Mouse (Mus musculus) lung, embryonic 14.5 days (tissue): ENCODE measurements around the gene Rps11. TPM values are rescaled to one million over a fixed set of nuclear protein-coding genes. Genes with fewer than 3 reads are reported as not detected.
A peak's percentile ranks its signal among the peaks of the same experiment; 100 is the strongest.
"Not testable (repeated sequence)": the region's sequence is repeated elsewhere in the genome, so short reads cannot be mapped to it uniquely, and the experiment has no call there.

Source experiments
- ATAC-seq: fragments of 200-750 bp; cut with Nextera tagmentation; 2 replicates; pipeline ENCODE4 v1.8.0; 2017; ENCODE audit warnings: mild to moderate bottlenecking, moderate TSS enrichment, moderate library complexity; ENCODE audit not compliant: insufficient read depth
- DNase-seq: peaks from one replicate; pipeline ENCODE4 v3.0.0-alpha.2; 2015
- H3K27ac ChIP-seq: fragments of 300-500 bp; sonication (generic); 2 replicates; pipeline ENCODE4 v1.5.1; 2014; ENCODE audit warnings: low read depth, mild to moderate bottlenecking, moderate library complexity
- H3K27me3 ChIP-seq: fragments of 300-500 bp; sonication (generic); 2 replicates; pipeline ENCODE4 v1.6.1; 2014; ENCODE audit warnings: low read length, control low read depth; ENCODE audit not compliant: insufficient read depth
- H3K36me3 ChIP-seq: fragments of 300-500 bp; sonication (generic); 2 replicates; pipeline ENCODE4 v1.6.1; 2014; ENCODE audit warnings: control low read depth; ENCODE audit not compliant: insufficient read depth
- H3K4me1 ChIP-seq: fragments of 300-500 bp; sonication (generic); 2 replicates; pipeline ENCODE4 v1.6.1; 2014; ENCODE audit warnings: antibody characterized with exemption, control low read depth; ENCODE audit not compliant: insufficient read depth
- H3K4me2 ChIP-seq: fragments of 300-500 bp; sonication (generic); 2 replicates; pipeline ENCODE4 v1.6.1; 2014; ENCODE audit warnings: mild to moderate bottlenecking
- H3K4me3 ChIP-seq: fragments of 300-500 bp; sonication (generic); 2 replicates; pipeline ENCODE4 v1.5.1; 2014; ENCODE audit warnings: low read depth, low read length
- H3K9ac ChIP-seq: fragments of 300-500 bp; sonication (generic); 2 replicates; pipeline ENCODE4 v1.6.1; 2014
- H3K9me3 ChIP-seq: fragments of 300-500 bp; sonication (generic); 2 replicates; pipeline ENCODE4 v1.6.1; 2016; ENCODE audit warnings: low read depth, low read length, control low read depth
- CTCF ChIP-seq: IDR thresholded peaks from 2 replicates; pipeline ENCODE4 v1.5.1; 2016; ENCODE audit warnings: antibody characterized with exemption, low read depth
- WGBS: fragments of 180-500 bp; shearing (Covaris S2); extraction: QIAGEN DNeasy Blood & Tissue Kit; methylation state at CpG from one replicate; pipeline ENCODE4 v1.1.7; 2014; 5-methylcytosine and 5-hydroxymethylcytosine counted together
- polyA plus RNA-seq: library from polyadenylated mRNA; unstranded; fragments of >200 nt; fragmentation: Nextera tagmentation; extraction: Ambion mirVana; gene quantifications from 2 replicates; pipeline ENCODE4 v1.2.1, GENCODE M21; 2014

Gene Rps11
- polyA plus RNA-seq, 1 experiment from 2014 or later, result 1,873 TPM

GRCm38 (mm10) chr7:45121404-45121803 is 2.8 kb downstream of the Rps11 start:
- ATAC-seq (no peak), DNase-seq (peak; percentile 58)
- peaks cover 12% of the 10 kb centered on the region for H3K4me1 ChIP-seq
- no peaks in the 10 kb centered on the region for H3K9me3 ChIP-seq
- TF ChIP-seq CTCF, result no peak
- H3K4me3 ChIP-seq, result no peak overlapping the region
- peaks cover 67% of the 10 kb centered on the region for H3K36me3 ChIP-seq
- H3K27ac ChIP-seq, result no peak overlapping the region; the same call in 1 of the 2 replicates
- 50% methylated on average over 8 of the region's 8 CpGs for WGBS
- peak overlapping the region; percentile 81; the same call in 1 of the 2 replicates for H3K4me2 ChIP-seq
- H3K9ac ChIP-seq, result peak overlapping the region; percentile 1; the same call in 1 of the 2 replicates
- H3K27me3 ChIP-seq, result no peaks in the 10 kb centered on the region

GRCm38 (mm10) chr7:45119780-45120709 is 4.2 kb downstream of the Rps11 start:
- Histone ChIP-seq H3K9ac (no peak overlapping the region), H3K4me3 (no peak overlapping the region), H3K27me3 (no peaks in the 10 kb centered on the region), H3K4me1 (peaks cover 7% of the 10 kb centered on the region; the same call in 1 of the 2 replicates), H3K9me3 (no peaks in the 10 kb centered on the region), H3K36me3 (peaks cover 53% of the 10 kb centered on the region), H3K27ac (no peak overlapping the region), H3K4me2 (no peak overlapping the region)
- WGBS, result 72% methylated on average over 5 of the region's 5 CpGs
- TF ChIP-seq CTCF, result no peak
- ATAC-seq (no peak), DNase-seq (no peak)

GRCm38 (mm10) chr7:45118336-45118735 is 5.9 kb downstream of the Rps11 start:
- H3K4me2 ChIP-seq, result no peak overlapping the region
- no peak for ATAC-seq

GRCm38 (mm10) chr7:45117566-45117965 is 6.7 kb downstream of the Rps11 start:
- Histone ChIP-seq H3K27me3 (no peaks in the 10 kb centered on the region), H3K4me1 (0 out of 2 replicates have a peak, but pooled peaks cover under 1% of the 10 kb centered on the region)
- WGBS, result 73% methylated on average over 8 of the region's 8 CpGs

More at GRCm38 (mm10) chr7:45118336-45118735, 5.9 kb downstream of the Rps11 start:
- no peak overlapping the region for H3K9ac ChIP-seq
- WGBS, result 79% methylated on average over 6 of the region's 6 CpGs
- H3K27me3 ChIP-seq, result no peaks in the 10 kb centered on the region
- no peak overlapping the region for H3K4me3 ChIP-seq
- peaks cover 7% of the 10 kb centered on the region; the same call in 1 of the 2 replicates for H3K4me1 ChIP-seq
- no peaks in the 10 kb centered on the region for H3K9me3 ChIP-seq
- no peak for DNase-seq
- H3K36me3 ChIP-seq, result peaks cover 47% of the 10 kb centered on the region
- H3K27ac ChIP-seq, result no peak overlapping the region
- TF ChIP-seq CTCF, result no peak

GRCm38 (mm10) chr7:45113476-45113875 is 10.8 kb downstream of the Rps11 start:
- Histone ChIP-seq H3K4me2 (no peak overlapping the region), H3K9ac (no peak overlapping the region), H3K36me3 (peaks cover 4% of the 10 kb centered on the region), H3K27me3 (no peaks in the 10 kb centered on the region), H3K9me3 (no peaks in the 10 kb centered on the region), H3K4me1 (no peaks in the 10 kb centered on the region), H3K4me3 (no peak overlapping the region), H3K27ac (no peak overlapping the region)
- TF ChIP-seq CTCF, result no peak
- 56% methylated on average over 2 of the region's 2 CpGs for WGBS
- no peak for DNase-seq
- ATAC-seq, result no peak

More at GRCm38 (mm10) chr7:45117566-45117965, 6.7 kb downstream of the Rps11 start:
- peaks cover 40% of the 10 kb centered on the region for H3K36me3 ChIP-seq
- H3K4me2 ChIP-seq, result no peak overlapping the region
- no peak overlapping the region for H3K9ac ChIP-seq
- ATAC-seq, result no peak
- no peak overlapping the region for H3K4me3 ChIP-seq
- no peak for DNase-seq
- no peaks in the 10 kb centered on the region for H3K9me3 ChIP-seq
- H3K27ac ChIP-seq, result no peak overlapping the region
- no peak for TF ChIP-seq CTCF

- no peak for TF ChIP-seq CTCF
- no peak overlapping the region for H3K4me3 ChIP-seq
- no peaks in the 10 kb centered on the region for H3K9me3 ChIP-seq
- 38% methylated on average over 3 of the region's 3 CpGs for WGBS
- H3K27me3 ChIP-seq, result no peaks in the 10 kb centered on the region
- no peak for DNase-seq
- H3K27ac ChIP-seq, result no peak overlapping the region
- H3K4me1 ChIP-seq, result no peaks in the 10 kb centered on the region
- no peak overlapping the region for H3K9ac ChIP-seq
- H3K36me3 ChIP-seq, result no peaks in the 10 kb centered on the region; the same call in 1 of the 2 replicates
- ATAC-seq, result no peak
- no peak overlapping the region for H3K4me2 ChIP-seq
Measured at GRCm38 (mm10) chr7:45112529-45112928, 11.7 kb downstream of the Rps11 start.

GRCm38 (mm10) chr7:45111940-45112339 is 12.3 kb downstream of the Rps11 start:
- TF ChIP-seq CTCF, result no peak
- DNase-seq, result peak; percentile 17
- no peak overlapping the region for H3K4me3 ChIP-seq
- ATAC-seq, result no peak
- no peak overlapping the region for H3K4me2 ChIP-seq
- H3K36me3 ChIP-seq, result no peaks in the 10 kb centered on the region
- H3K27ac ChIP-seq, result no peak overlapping the region
- no peak overlapping the region for H3K9ac ChIP-seq
- H3K4me1 ChIP-seq, result no peaks in the 10 kb centered on the region
- H3K9me3 ChIP-seq, result no peaks in the 10 kb centered on the region
- WGBS, result 43% methylated on average over 2 of the region's 2 CpGs
- H3K27me3 ChIP-seq, result no peaks in the 10 kb centered on the region

- not testable (repeated sequence) for H3K36me3 ChIP-seq, H3K4me1 ChIP-seq, H3K27ac ChIP-seq, H3K27me3 ChIP-seq, ATAC-seq, H3K9me3 ChIP-seq, H3K4me3 ChIP-seq, DNase-seq, H3K4me2 ChIP-seq, H3K9ac ChIP-seq
- WGBS, result 85% methylated on average over 4 of the region's 4 CpGs
Measured at GRCm38 (mm10) chr7:45110089-45110488, 14.2 kb downstream of the Rps11 start.
